Mouse (Mus musculus) midbrain, embryonic 15.5 days (tissue): ENCODE results near the gene Clasrp. TPM values are rescaled to one million over a fixed set of nuclear protein-coding genes. Genes with fewer than 3 reads are reported as not detected.

Source experiments
- ATAC-seq: fragments of 200-750 bp; cut with Nextera tagmentation; replicated peaks from 2 replicates; pipeline ENCODE4 v1.8.0; 2017; ENCODE audit warnings: moderate TSS enrichment
- H3K27ac ChIP-seq: fragments of 300-500 bp; sonication (generic); 2 replicates; pipeline ENCODE4 v1.5.1; 2015; ENCODE audit warnings: mild to moderate bottlenecking, inconsistent platforms
- H3K27me3 ChIP-seq: fragments of 300-500 bp; sonication (generic); replicated peaks from 2 replicates; pipeline ENCODE4 v1.6.1; 2015; ENCODE audit warnings: inconsistent platforms
- H3K36me3 ChIP-seq: fragments of 300-500 bp; sonication (generic); replicated peaks from 2 replicates; pipeline ENCODE4 v1.6.1; 2015; ENCODE audit warnings: inconsistent platforms
- H3K4me1 ChIP-seq: fragments of 300-500 bp; sonication (generic); 2 replicates; pipeline ENCODE4 v1.6.1; 2015; ENCODE audit warnings: inconsistent platforms
- H3K4me2 ChIP-seq: fragments of 300-500 bp; sonication (generic); 2 replicates; pipeline ENCODE4 v1.6.1; 2015; ENCODE audit warnings: inconsistent platforms, mild to moderate bottlenecking, moderate library complexity
- H3K4me3 ChIP-seq: fragments of 300-500 bp; sonication (generic); 2 replicates; pipeline ENCODE4 v1.5.1; 2015; ENCODE audit warnings: mild to moderate bottlenecking, inconsistent platforms
- H3K9ac ChIP-seq: fragments of 300-500 bp; sonication (generic); 2 replicates; pipeline ENCODE4 v1.6.1; 2015; ENCODE audit warnings: mild to moderate bottlenecking, inconsistent platforms
- H3K9me3 ChIP-seq: fragments of 300-500 bp; sonication (generic); 2 replicates; pipeline ENCODE4 v1.6.1; 2016; ENCODE audit warnings: inconsistent platforms
- whole genome bisulfite sequencing: fragments of 180-500 bp; shearing (Covaris S2); methylation state at CpG from one replicate; pipeline ENCODE4 v1.1.7; 2015; ENCODE audit warnings: mixed read lengths; 5-methylcytosine and 5-hydroxymethylcytosine counted together
- polyA plus RNA-seq: library from polyadenylated mRNA; unstranded; fragments of >200 nt; fragmentation: Nextera tagmentation; extraction: Ambion mirVana; gene quantifications from 2 replicates; pipeline ENCODE4 v1.2.1, GENCODE M21; 2015

Gene Clasrp
- polyA plus RNA-seq, 1 experiment from 2014 or later, result 69.1 TPM

DNA sequence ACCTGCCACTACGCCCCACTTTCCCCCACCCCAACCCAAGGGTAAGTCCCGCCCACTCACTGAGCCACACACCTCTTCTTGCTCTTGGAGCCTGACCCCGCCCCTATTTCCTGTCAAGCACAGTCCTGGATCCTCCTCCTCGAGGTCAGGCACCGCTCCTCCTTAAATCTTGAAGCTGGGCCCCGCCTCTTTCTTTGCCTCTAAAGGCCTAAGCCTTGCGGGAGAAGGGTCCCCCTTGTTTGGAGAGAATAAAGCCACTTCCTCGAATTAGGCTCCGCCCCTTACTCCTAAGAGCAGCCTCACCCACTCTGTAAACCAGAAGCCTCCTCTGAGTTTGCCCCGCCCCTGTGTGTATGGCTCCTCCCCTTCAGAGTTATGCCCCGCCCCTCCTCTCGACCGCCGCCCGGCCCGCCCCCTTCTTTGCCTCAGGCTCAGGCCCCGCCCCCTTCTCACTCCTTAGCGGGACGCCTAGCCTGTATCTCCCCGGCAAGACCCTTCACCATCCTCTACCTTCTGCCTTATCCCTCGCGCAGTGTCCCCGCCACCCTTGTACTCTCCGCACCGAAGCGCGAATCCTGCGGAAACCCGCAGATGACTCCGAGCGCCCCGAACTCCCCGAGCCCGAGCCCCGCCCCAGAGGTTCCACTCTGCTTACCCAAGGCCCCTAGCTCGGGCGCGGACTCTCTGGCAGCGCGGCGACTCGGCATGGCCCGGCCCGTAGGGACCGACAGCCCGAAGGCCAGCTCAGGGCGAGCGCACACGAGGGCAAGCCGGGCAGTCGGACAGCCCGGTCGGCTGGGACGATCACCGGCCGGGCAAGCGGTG is 24.5 kb upstream of the Clasrp start:
- Histone ChIP-seq H3K9ac (peak overlapping the region; percentile 19; the same call in 1 of the 2 replicates), H3K36me3 (peaks cover 18% of the 10 kb centered on the region), H3K4me2 (peak overlapping the region; percentile 70), H3K27me3 (no peaks in the 10 kb centered on the region), H3K27ac (peak overlapping the region; percentile 60), H3K4me1 (peaks cover 10% of the 10 kb centered on the region), H3K4me3 (peak overlapping the region; percentile 52), H3K9me3 (no peaks in the 10 kb centered on the region)
- ATAC-seq, result peak; percentile 90
- WGBS, result under 1% methylated on average over 57 of the region's 57 CpGs

DNA sequence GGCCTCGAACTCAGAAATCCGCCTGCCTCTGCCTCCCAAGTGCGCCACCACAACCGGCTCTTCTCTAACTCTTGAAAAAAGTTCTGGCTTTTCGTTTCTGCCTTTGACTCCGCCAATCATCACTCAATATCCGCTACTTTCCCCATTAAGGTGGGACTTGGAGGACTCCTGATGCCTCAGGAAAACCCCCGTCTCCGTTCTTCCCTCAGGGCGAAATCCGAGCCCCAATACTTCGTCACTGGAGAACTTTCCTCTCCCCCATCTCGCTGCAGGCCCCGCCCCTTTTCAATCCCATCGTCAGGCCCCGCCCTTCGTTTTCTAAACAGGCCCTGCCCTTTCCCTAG is 23.9 kb upstream of the Clasrp start:
- Histone ChIP-seq H3K36me3 (peaks cover 12% of the 10 kb centered on the region; the same call in 1 of the 2 replicates), H3K27me3 (no peaks in the 10 kb centered on the region), H3K4me3 (peak overlapping the region; percentile 52), H3K4me1 (peaks cover 10% of the 10 kb centered on the region), H3K27ac (peak overlapping the region; percentile 60), H3K4me2 (peak overlapping the region; percentile 70), H3K9ac (peak overlapping the region; percentile 19; the same call in 1 of the 2 replicates), H3K9me3 (no peaks in the 10 kb centered on the region)
- 17% methylated on average over 17 of the region's 17 CpGs for WGBS
- ATAC-seq, result peak; percentile 1; the same call in 1 of the 2 replicates

DNA sequence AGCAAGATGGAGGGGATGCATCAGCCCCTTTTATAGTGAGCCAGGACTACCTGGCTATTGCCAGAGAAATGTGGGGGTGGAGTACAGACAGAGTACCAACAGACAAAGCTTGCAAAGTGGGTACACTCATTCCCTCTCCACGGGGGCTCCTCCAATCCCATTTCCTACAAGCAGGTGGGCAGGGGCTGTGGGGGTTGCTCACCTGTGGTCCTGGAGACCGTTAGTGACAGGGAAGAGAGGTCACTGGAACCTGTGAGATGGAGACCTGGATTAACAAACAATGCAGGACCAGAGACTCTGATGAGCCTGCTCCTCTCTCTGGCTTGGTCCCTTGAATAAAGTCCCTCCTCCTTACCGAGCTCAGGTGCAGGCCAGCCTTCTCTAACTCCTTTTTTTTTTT is 23.4 kb upstream of the Clasrp start:
- H3K27me3 ChIP-seq, result no peaks in the 10 kb centered on the region
- H3K36me3 ChIP-seq, result peaks cover 10% of the 10 kb centered on the region; the same call in 1 of the 2 replicates
- H3K4me3 ChIP-seq, result no peak overlapping the region
- no peak for ATAC-seq
- H3K9ac ChIP-seq, result no peak overlapping the region
- H3K27ac ChIP-seq, result no peak overlapping the region
- no peaks in the 10 kb centered on the region for H3K9me3 ChIP-seq
- H3K4me1 ChIP-seq, result peaks cover 10% of the 10 kb centered on the region
- WGBS, result 68% methylated on average over 3 of the region's 3 CpGs
- peak overlapping the region; percentile 70 for H3K4me2 ChIP-seq

DNA sequence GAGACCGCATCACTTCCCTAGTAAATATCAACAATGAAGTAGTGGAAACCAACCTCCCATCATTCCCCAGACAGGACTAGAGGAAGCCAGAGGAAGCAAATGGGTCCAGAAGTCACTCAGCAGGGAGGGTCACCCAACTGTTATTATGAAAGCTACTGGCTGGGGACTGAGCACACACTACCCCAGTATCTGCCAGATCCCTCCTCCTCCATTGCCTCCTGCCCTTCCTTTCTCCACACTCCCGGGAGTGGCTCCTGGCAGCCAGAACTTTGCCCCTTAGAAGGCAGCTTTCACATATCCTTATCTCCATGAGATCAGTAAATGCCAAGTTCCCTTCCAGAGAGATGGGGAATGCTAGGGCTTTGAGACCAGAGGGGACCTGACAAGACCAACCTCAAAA is 19.1 kb upstream of the Clasrp start:
- Histone ChIP-seq H3K9ac (no peak overlapping the region), H3K36me3 (no peaks in the 10 kb centered on the region), H3K27me3 (0 out of 2 replicates have a peak, but pooled peaks cover 2% of the 10 kb centered on the region), H3K9me3 (no peaks in the 10 kb centered on the region), H3K4me2 (no peak overlapping the region), H3K4me3 (no peak overlapping the region), H3K4me1 (peaks cover 17% of the 10 kb centered on the region), H3K27ac (no peak overlapping the region)
- 85% methylated on average over 2 of the region's 2 CpGs for WGBS
- ATAC-seq, result no peak

DNA sequence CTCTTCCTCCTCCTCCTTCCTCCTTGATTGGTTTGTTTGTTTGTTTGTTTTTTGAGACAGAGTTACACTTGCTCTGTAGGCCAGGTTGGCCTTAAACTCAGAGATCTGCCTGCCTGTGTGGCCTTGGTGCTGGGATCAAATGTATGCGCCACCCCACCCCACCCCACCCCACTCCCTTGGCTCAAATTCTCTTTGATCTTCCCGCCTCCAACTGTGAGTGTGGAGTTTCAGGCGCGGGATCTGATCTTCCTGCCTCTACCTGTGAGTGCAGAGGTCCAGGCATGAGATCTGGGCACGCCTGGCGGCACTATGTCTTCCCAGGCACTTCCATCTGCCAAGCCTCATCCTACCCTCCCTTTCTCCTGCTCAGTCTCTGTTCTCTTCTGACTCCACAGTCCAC is 18.0 kb upstream of the Clasrp start:
- 43% methylated on average over 6 of the region's 6 CpGs for WGBS
- Histone ChIP-seq H3K4me3 (no peak overlapping the region), H3K9me3 (no peaks in the 10 kb centered on the region), H3K4me2 (no peak overlapping the region), H3K27ac (no peak overlapping the region), H3K4me1 (0 out of 2 replicates have a peak, but pooled peaks cover 9% of the 10 kb centered on the region), H3K27me3 (0 out of 2 replicates have a peak, but pooled peaks cover 2% of the 10 kb centered on the region), H3K36me3 (no peaks in the 10 kb centered on the region), H3K9ac (no peak overlapping the region)
- ATAC-seq, result no peak

DNA sequence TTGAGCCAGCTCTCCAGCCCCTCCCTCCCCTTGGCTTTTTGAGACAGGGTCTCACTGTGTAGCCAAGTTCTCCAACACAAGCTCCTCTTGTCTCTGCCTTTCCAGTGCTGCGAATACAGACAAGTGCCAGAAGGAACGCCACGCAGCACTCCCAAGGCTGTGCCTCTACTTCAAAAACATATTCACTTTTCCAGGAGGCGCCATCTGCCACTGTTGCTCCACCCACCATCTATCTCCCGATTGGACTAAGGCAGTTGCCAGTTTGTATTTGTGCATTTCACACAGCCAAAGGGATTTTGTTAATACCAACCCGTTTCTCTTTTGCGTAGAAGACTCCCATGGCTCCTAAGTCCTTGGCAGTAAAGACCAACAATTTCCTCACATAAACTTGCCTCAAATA is 16.5 kb upstream of the Clasrp start:
- WGBS, result 87% methylated on average over 7 of the region's 7 CpGs
- H3K4me3 ChIP-seq, result no peak overlapping the region

DNA sequence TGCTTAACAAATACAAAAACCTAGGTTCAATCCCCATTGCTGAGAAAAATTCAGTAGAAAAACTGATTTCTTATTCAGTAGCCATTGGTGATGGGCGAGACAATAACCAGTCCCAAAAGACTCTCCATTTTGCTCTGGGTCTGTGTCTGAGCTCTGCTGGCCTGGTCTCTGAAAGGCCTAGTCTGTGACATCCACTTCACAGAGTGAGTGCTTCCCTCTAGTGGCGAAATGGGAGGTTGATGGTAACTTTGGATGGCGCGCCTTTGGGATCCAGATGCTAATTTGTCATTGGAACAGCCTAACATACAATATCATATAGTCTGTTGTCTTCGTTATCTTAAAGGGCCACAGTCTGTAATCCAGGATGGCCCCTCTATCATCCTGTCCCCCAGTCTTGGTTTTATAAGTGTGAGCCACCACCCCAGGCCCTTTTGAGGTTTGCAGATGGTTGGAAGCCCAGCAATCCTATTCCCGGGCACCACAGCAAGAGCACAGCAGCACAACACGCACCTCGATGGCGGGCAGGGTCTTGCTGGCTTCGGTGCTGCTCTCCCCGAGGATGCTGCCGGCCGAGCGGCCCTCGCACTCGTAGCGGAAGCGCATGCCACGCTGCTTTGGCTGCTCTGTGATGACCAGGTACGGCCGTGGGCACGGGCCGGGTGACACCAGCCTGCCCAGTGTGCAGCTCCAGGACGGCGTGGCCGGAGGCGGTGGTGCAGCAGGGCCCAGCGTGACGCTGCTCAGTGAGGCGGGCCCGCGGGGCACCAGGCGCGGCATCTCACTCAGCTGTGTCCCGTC is 14.9 kb upstream of the Clasrp start:
- 3% methylated on average over 35 of the region's 35 CpGs for WGBS
- Histone ChIP-seq H3K36me3 (no peaks in the 10 kb centered on the region), H3K27me3 (0 out of 2 replicates have a peak, but pooled peaks cover 2% of the 10 kb centered on the region), H3K9me3 (no peaks in the 10 kb centered on the region), H3K4me2 (peak overlapping the region; percentile 51), H3K9ac (peak overlapping the region; percentile 38), H3K4me3 (peak overlapping the region; percentile 32), H3K27ac (peak overlapping the region; percentile 60), H3K4me1 (0 out of 2 replicates have a peak, but pooled peaks cover 9% of the 10 kb centered on the region)
- ATAC-seq, result peak; percentile 88

More for the DNA sequence above, 16.5 kb upstream of the Clasrp start:
- H3K9ac ChIP-seq, result no peak overlapping the region
- no peaks in the 10 kb centered on the region for H3K9me3 ChIP-seq
- 0 out of 2 replicates have a peak, but pooled peaks cover 9% of the 10 kb centered on the region for H3K4me1 ChIP-seq
- H3K4me2 ChIP-seq, result no peak overlapping the region
- no peak for ATAC-seq
- H3K27me3 ChIP-seq, result 0 out of 2 replicates have a peak, but pooled peaks cover 2% of the 10 kb centered on the region
- no peaks in the 10 kb centered on the region for H3K36me3 ChIP-seq
- no peak overlapping the region for H3K27ac ChIP-seq

DNA sequence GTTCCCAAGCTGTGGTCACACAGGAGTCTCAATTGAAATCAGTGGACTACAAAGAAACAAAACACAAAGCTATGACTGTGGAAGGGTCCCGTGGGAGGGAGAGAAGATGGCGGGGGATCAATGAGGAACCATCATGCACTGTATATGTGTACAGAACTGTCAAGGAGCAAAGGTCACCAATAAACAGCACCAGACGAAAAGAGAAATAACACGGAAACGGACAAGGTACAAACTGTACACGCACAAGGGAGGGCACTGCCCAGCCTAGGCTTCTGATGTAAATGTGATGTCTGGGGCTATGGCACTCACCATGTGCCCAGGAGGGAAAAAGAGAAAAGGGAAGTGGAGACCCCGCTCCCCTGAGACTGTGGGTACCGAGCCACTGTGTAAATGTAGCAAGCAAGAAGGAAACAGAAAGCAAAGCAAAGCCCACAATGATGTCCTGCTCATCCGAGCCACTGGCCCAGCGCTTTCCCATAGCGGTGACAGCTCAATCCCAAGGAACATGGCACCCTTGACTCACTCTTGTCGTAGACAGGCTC is 10.8 kb upstream of the Clasrp start:
- 0 out of 2 replicates have a peak, but pooled peaks cover 2% of the 10 kb centered on the region for H3K27me3 ChIP-seq
- 89% methylated on average over 12 of the region's 12 CpGs for WGBS

DNA sequence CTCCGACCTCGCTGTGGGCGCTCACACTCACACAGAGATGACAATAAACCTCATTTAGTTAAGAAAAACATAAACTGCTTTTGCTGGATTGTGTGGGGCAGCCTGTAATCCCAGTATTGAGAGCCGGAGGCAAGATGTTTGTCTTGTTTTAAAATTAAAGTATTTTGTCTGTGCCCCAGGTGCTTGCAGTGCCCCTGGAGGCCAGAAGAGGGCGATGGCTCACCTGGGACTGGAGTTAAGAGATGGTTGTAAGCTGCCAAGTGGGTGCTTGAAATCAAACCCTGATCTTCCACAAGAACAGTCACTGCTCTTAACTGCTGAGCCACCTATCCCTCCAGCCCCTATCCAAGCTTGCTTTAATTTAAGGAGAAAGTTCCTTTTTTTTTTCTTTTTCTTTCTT is 6.7 kb upstream of the Clasrp start:
- Histone ChIP-seq H3K27ac (no peak overlapping the region), H3K4me2 (no peak overlapping the region), H3K27me3 (no peaks in the 10 kb centered on the region), H3K4me3 (no peak overlapping the region), H3K36me3 (no peaks in the 10 kb centered on the region), H3K9ac (no peak overlapping the region), H3K9me3 (no peaks in the 10 kb centered on the region), H3K4me1 (no peaks in the 10 kb centered on the region)
- WGBS, result 79% methylated on average over 5 of the region's 5 CpGs
- no peak for ATAC-seq

More for the DNA sequence above, 10.8 kb upstream of the Clasrp start:
- 0 out of 2 replicates have a peak, but pooled peaks cover 9% of the 10 kb centered on the region for H3K4me1 ChIP-seq
- H3K4me3 ChIP-seq, result no peak overlapping the region
- no peaks in the 10 kb centered on the region for H3K36me3 ChIP-seq
- H3K9me3 ChIP-seq, result no peaks in the 10 kb centered on the region
- H3K9ac ChIP-seq, result no peak overlapping the region
- no peak overlapping the region for H3K4me2 ChIP-seq
- ATAC-seq, result no peak
- H3K27ac ChIP-seq, result no peak overlapping the region

DNA sequence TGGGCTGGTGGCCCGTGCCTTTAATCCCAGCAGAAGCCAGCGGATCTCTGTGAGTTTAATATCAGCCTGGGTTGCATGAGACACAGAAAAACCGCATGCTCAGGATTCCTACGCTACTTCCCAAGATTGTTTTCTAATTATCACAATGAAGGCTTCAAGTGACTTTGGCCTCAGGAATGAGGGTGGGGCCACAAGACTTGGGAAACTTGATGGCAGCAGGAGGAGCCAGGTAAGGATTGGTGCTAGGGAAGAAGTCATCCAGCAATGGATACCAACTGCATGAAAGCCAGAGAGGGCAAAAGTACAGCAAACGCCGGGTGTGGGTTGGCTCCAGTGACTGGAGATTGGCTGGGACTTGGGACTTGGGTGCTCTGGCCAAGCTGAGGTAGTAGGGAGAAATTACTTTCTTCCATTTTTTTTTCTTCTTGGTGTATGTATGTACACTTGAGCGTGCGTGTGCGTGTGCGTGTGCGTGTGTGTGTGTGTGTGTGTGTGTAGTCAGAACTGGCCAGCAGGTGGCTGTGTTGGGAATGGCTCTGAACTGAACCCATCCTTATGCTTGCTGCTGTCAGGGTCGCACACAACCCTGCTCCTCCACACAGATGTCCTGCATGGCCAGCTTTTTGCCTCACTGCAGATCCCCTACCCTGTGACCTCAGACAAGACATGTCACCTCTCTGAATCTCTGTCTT is 5.5 kb upstream of the Clasrp start:
- WGBS, result 92% methylated on average over 12 of the region's 12 CpGs
- Histone ChIP-seq H3K4me2 (no peak overlapping the region), H3K4me1 (no peaks in the 10 kb centered on the region), H3K9me3 (no peaks in the 10 kb centered on the region), H3K4me3 (no peak overlapping the region), H3K9ac (no peak overlapping the region), H3K27me3 (no peaks in the 10 kb centered on the region), H3K36me3 (no peaks in the 10 kb centered on the region), H3K27ac (no peak overlapping the region)
- no peak for ATAC-seq

DNA sequence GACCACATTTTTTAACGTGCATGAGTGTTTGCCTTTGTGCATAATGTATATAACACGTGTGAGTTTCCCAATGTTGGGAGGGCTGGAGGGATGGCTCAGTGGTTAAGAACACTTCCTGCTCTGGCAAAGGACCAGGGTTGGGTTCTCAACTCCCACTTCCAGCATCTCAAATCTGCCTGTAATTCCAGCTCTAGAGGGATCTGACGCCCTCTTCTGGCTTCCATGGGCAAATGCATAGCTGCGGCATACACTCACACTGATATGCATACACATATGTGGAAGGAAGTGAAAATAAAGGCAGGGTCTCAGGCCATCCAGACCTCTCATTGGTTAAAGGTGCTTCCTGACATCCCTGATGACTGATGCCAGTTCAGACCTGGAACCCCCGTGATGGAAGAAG is 3.0 kb upstream of the Clasrp start:
- Histone ChIP-seq H3K27ac (no peak overlapping the region), H3K27me3 (no peaks in the 10 kb centered on the region), H3K9me3 (no peaks in the 10 kb centered on the region), H3K4me1 (peaks cover 15% of the 10 kb centered on the region), H3K4me3 (no peak overlapping the region), H3K36me3 (no peaks in the 10 kb centered on the region), H3K4me2 (no peak overlapping the region), H3K9ac (no peak overlapping the region)
- WGBS, result 80% methylated on average over 5 of the region's 5 CpGs
- no peak for ATAC-seq
